15 mouse cellular contexts compared by ENCODE assay signal in genomic region chr6:72050827-72051226, GRCm38 (mm10). TPM values are rescaled to one million over a fixed set of nuclear protein-coding genes. Genes with fewer than 3 reads are reported as not detected.
DNase-seq lines count a peak whose midpoint lies in the region; ATAC-seq and TF ChIP-seq lines count a peak whose summit lies in the region.
"Had no signal": no experiment of that assay in that cellular context is flagged by ENCODE, and none has a peak within 500 bp of the region (broad histone marks: within the 10 kb centered on the region; RNA-seq: fewer than 3 reads in every experiment).

No protein-coding gene starts in this region.

- 30% methylated on average over 7 of the region's 7 CpGs for WGBS in heart, postnatal 0 days
- WGBS in lung, embryonic 14.5 days: 45% methylated on average over 7 of the region's 7 CpGs
- WGBS in lung, adult 2 months: 36% methylated on average over 7 of the region's 7 CpGs
- 23% methylated on average over 7 of the region's 7 CpGs for WGBS in liver, postnatal 0 days (ENCODE audit: insufficient replicate concordance)
- 77% methylated on average over 7 of the region's 7 CpGs for WGBS in forebrain, embryonic 10.5 days

- H3K9me3 ChIP-seq in heart, postnatal 0 days (replicated peaks; ENCODE audit: control insufficient read depth, low read length): no peaks in the 10 kb centered on the region
- H3K9me3 ChIP-seq in lung, embryonic 14.5 days (ENCODE audit: low read depth, low read length): no peaks in the 10 kb centered on the region
- no peaks in the 10 kb centered on the region for H3K9me3 ChIP-seq in liver, postnatal 0 days (ENCODE audit: low read length)
- H3K9me3 ChIP-seq in forebrain, embryonic 10.5 days: no peaks in the 10 kb centered on the region
- H3K9me3 ChIP-seq: forebrain, embryonic 15.5 days; limb, embryonic 15.5 days; midbrain, embryonic 12.5 days had no signal

- H3K9ac ChIP-seq in heart, postnatal 0 days (replicated peaks; ENCODE audit: low read depth, low read length): no peak overlapping the region
- no peak overlapping the region for H3K9ac ChIP-seq in lung, embryonic 14.5 days
- H3K9ac ChIP-seq in liver, postnatal 0 days (replicated peaks): no peak overlapping the region
- H3K9ac ChIP-seq: forebrain, embryonic 15.5 days; limb, embryonic 15.5 days; midbrain, embryonic 12.5 days had no signal

- peaks cover 3% of the 10 kb centered on the region; the same call in 1 of the 2 replicates for H3K4me1 ChIP-seq in heart, postnatal 0 days (ENCODE audit: control insufficient read depth, insufficient read depth)
- H3K4me1 ChIP-seq in lung, embryonic 14.5 days (ENCODE audit: insufficient read depth): no peaks in the 10 kb centered on the region
- peaks cover 5% of the 10 kb centered on the region for H3K4me1 ChIP-seq in lung, adult 2 months (ENCODE audit: control insufficient read depth, insufficient read depth, low read length)
- H3K4me1 ChIP-seq in liver, postnatal 0 days (ENCODE audit: insufficient read depth): peaks cover 16% of the 10 kb centered on the region
- H3K4me1 ChIP-seq in forebrain, embryonic 10.5 days: 0 out of 2 replicates have a peak, but pooled peaks cover 3% of the 10 kb centered on the region
- H3K4me1 ChIP-seq: forebrain, embryonic 15.5 days; midbrain, embryonic 12.5 days had no signal

- no peak for TF ChIP-seq POLR2A in lung, adult 2 months (IDR thresholded peaks at IDR 0.05; ENCODE audit: borderline replicate concordance, extremely low read depth, low read depth, low read length)

- DNase-seq in adrenal gland, adult (ENCODE audit: inconsistent age in 2 of 2, low spot score in 1 of 2): peak; percentile 7 to 51
- DNase-seq in adrenal gland, postnatal 36 days: no peak
- no peak for DNase-seq in heart, postnatal 0 days (ENCODE audit: low spot score)
- DNase-seq in heart, postnatal 4 days: no peak
- DNase-seq in lung, embryonic 14.5 days: peak; percentile 15
- DNase-seq in lung, adult 2 months: no peak
- no peak for DNase-seq in liver, postnatal 0 days
- no peak for DNase-seq in forebrain, embryonic 10.5 days (ENCODE audit: extremely low spot score, low spot score)
- DNase-seq: adrenal gland, postnatal 10 days; cerebellum, adult 8-10 months; lung, postnatal 14 days; thymus, postnatal 36 days had no signal

- peak overlapping the region; percentile 58 for H3K27ac ChIP-seq in heart, postnatal 0 days (ENCODE audit: low read depth)
- H3K27ac ChIP-seq in lung, embryonic 14.5 days (ENCODE audit: low read depth): no peak overlapping the region
- peak overlapping the region; percentile 29; the same call in 1 of the 2 replicates for H3K27ac ChIP-seq in liver, postnatal 0 days (ENCODE audit: low read depth)
- no peak overlapping the region for H3K27ac ChIP-seq in forebrain, embryonic 10.5 days
- H3K27ac ChIP-seq: forebrain, embryonic 15.5 days; limb, embryonic 15.5 days; midbrain, embryonic 12.5 days had no signal

- H3K36me3 ChIP-seq in heart, postnatal 0 days (replicated peaks; ENCODE audit: control insufficient read depth, insufficient read depth, low read length): no peaks in the 10 kb centered on the region
- no peaks in the 10 kb centered on the region for H3K36me3 ChIP-seq in lung, embryonic 14.5 days (ENCODE audit: insufficient read depth)
- no peaks in the 10 kb centered on the region for H3K36me3 ChIP-seq in liver, postnatal 0 days (replicated peaks; ENCODE audit: insufficient read depth, low read length)
- no peaks in the 10 kb centered on the region for H3K36me3 ChIP-seq in forebrain, embryonic 10.5 days (replicated peaks)
- H3K36me3 ChIP-seq: forebrain, embryonic 15.5 days; limb, embryonic 15.5 days; midbrain, embryonic 12.5 days had no signal

- H3K27me3 ChIP-seq in heart, postnatal 0 days (ENCODE audit: control insufficient read depth, insufficient read depth, low read length): no peaks in the 10 kb centered on the region
- H3K27me3 ChIP-seq in lung, embryonic 14.5 days (ENCODE audit: insufficient read depth, low read length): no peaks in the 10 kb centered on the region
- H3K27me3 ChIP-seq in liver, postnatal 0 days (ENCODE audit: insufficient read depth, low read length): no peaks in the 10 kb centered on the region
- no peaks in the 10 kb centered on the region for H3K27me3 ChIP-seq in forebrain, embryonic 10.5 days (ENCODE audit: poor library complexity, severe bottlenecking)
- H3K27me3 ChIP-seq: forebrain, embryonic 15.5 days; limb, embryonic 15.5 days; midbrain, embryonic 12.5 days had no signal

- no peak for TF ChIP-seq CTCF in heart, postnatal 0 days (IDR thresholded peaks at IDR 0.05; ENCODE audit: low read depth)
- no peak for TF ChIP-seq CTCF in lung, embryonic 14.5 days (IDR thresholded peaks at IDR 0.05; ENCODE audit: low read depth)
- TF ChIP-seq CTCF in lung, adult 2 months (IDR thresholded peaks at IDR 0.05; ENCODE audit: insufficient read depth, low read length): no peak
- no peak for TF ChIP-seq CTCF in liver, postnatal 0 days (IDR thresholded peaks at IDR 0.05; ENCODE audit: low read depth)

- no peak overlapping the region for H3K4me3 ChIP-seq in heart, postnatal 0 days (ENCODE audit: low read depth, low read length)
- H3K4me3 ChIP-seq in lung, embryonic 14.5 days (ENCODE audit: low read depth, low read length): no peak overlapping the region
- H3K4me3 ChIP-seq in lung, adult 2 months (replicated peaks; ENCODE audit: extremely low read depth, low read depth, low read length): no peak overlapping the region
- H3K4me3 ChIP-seq in liver, postnatal 0 days (ENCODE audit: low read depth, low read length): no peak overlapping the region
- H3K4me3 ChIP-seq in forebrain, embryonic 10.5 days: no peak overlapping the region
- H3K4me3 ChIP-seq: forebrain, embryonic 15.5 days; limb, embryonic 15.5 days; midbrain, embryonic 12.5 days had no signal

- peak overlapping the region; percentile 42 for H3K4me2 ChIP-seq in heart, postnatal 0 days (ENCODE audit: low read depth, low read length)
- H3K4me2 ChIP-seq in lung, embryonic 14.5 days: no peak overlapping the region
- peak overlapping the region; percentile 47 for H3K4me2 ChIP-seq in liver, postnatal 0 days (ENCODE audit: low read depth, low read length)
- H3K4me2 ChIP-seq: forebrain, embryonic 15.5 days; limb, embryonic 15.5 days; midbrain, embryonic 12.5 days had no signal

- no peak; the same call in 1 of the 2 replicates for ATAC-seq in heart, postnatal 0 days (ENCODE audit: insufficient read depth, low read depth)
- ATAC-seq in lung, embryonic 14.5 days (ENCODE audit: insufficient read depth): no peak
- no peak for ATAC-seq in liver, postnatal 0 days
- ATAC-seq: forebrain, embryonic 15.5 days had no signal

- no peak for TF ChIP-seq EP300 in heart, postnatal 0 days (IDR thresholded peaks at IDR 0.05; ENCODE audit: low read depth)
- TF ChIP-seq EP300 in liver, postnatal 0 days (IDR thresholded peaks at IDR 0.05; ENCODE audit: low read depth): no peak

RNA-seq across cellular contexts. Expression of gene St3gal5, which starts 46.6 kb away (rescaled TPM):
- total RNA-seq in adrenal gland, postnatal 36 days (2021): 100 to 1,000 TPM; 109 to 295 TPM
- 6.3 and 13.0 TPM in 2 replicates for total RNA-seq in heart, postnatal 0 days (2014; rRNA removed; ENCODE audit: low replicate concordance)
- 24.7 and 25.3 TPM in 2 replicates for polyA plus RNA-seq in heart, postnatal 0 days (2015; fragmentation: Nextera tagmentation; extraction: Ambion mirVana)
- total RNA-seq in heart, postnatal 4 days (2021): 10 to 100 TPM; 33.5 to 37.6 TPM
- 33.8 and 36.5 TPM in 2 replicates for polyA plus RNA-seq in lung, embryonic 14.5 days (2014; fragmentation: Nextera tagmentation; extraction: Ambion mirVana)
- 26.7 and 28.3 TPM in 2 replicates for polyA plus RNA-seq in lung, adult 2 months (2012; rRNA removed)
- 175 and 212 TPM in 2 replicates for polyA plus RNA-seq in liver, postnatal 0 days (2015; fragmentation: Nextera tagmentation; extraction: Ambion mirVana)
- polyA plus RNA-seq in forebrain, embryonic 10.5 days (2016; fragmentation: Nextera tagmentation; extraction: Ambion mirVana): 36.9 and 38.9 TPM in 2 replicates

Comparison
In these comparisons a context has a peak if more than half of its experiments do, and no peak if none do; other contexts are left out.
1. DNase-seq: peak in adrenal gland, adult (2 of 2) and lung, embryonic 14.5 days (single experiment); none in adrenal gland, postnatal 36 days (0 of 2), heart, postnatal 0 days (single experiment), heart, postnatal 4 days (single experiment), lung, adult 2 months (single experiment), liver, postnatal 0 days (single experiment) and forebrain, embryonic 10.5 days (single experiment).
2. H3K27ac ChIP-seq: peak in heart, postnatal 0 days (single experiment) and liver, postnatal 0 days (single experiment); none in lung, embryonic 14.5 days (single experiment) and forebrain, embryonic 10.5 days (single experiment).